Mouse (Mus musculus) heart, adult 9 months (tissue): ENCODE measurements around the gene Sox11.
A peak's percentile ranks its signal among the peaks of the same experiment; 100 is the strongest.

ENCODE experiments used
- DNase-seq, 2 experiments: peaks; one replicate each; pipeline ENCODE4 v3.0.0; 2022; ENCODE audit warnings: low spot score in 2 of 2

Sox11 gene

GRCm38 (mm10) chr12:27336801-27337200 is 5.6 kb downstream of the Sox11 start:
- DNase-seq: no peak

GRCm38 (mm10) chr12:27336336-27336735 is 6.0 kb downstream of the Sox11 start:
- DNase-seq: no peak

- DNase-seq: no peak
These were observed 6.9 kb downstream of the Sox11 start for GRCm38 (mm10) chr12:27335356-27336055.

GRCm38 (mm10) chr12:27333590-27333989 is 8.8 kb downstream of the Sox11 start:
- DNase-seq: no peak

- no peak for DNase-seq
These were observed 19.0 kb downstream of the Sox11 start for GRCm38 (mm10) chr12:27323423-27323822.

- DNase-seq: no peak
These were observed 21.7 kb downstream of the Sox11 start for GRCm38 (mm10) chr12:27320705-27321104.

GRCm38 (mm10) chr12:27312985-27313384 is 29.4 kb downstream of the Sox11 start:
- peak in 1 of 2 experiments; percentile 11 for DNase-seq

GRCm38 (mm10) chr12:27311854-27312466 is 30.4 kb downstream of the Sox11 start:
- no peak for DNase-seq

- DNase-seq: no peak
These were observed 31.0 kb downstream of the Sox11 start for GRCm38 (mm10) chr12:27311316-27311832.

- DNase-seq: no peak
These were observed 31.7 kb downstream of the Sox11 start for GRCm38 (mm10) chr12:27310703-27311102.

GRCm38 (mm10) chr12:27309969-27310368 is 32.4 kb downstream of the Sox11 start:
- no peak for DNase-seq

- no peak for DNase-seq
These were observed 37.5 kb downstream of the Sox11 start for GRCm38 (mm10) chr12:27304713-27305437.

GRCm38 (mm10) chr12:27303190-27303589 is 39.2 kb downstream of the Sox11 start:
- no peak for DNase-seq

GRCm38 (mm10) chr12:27298721-27299120 is 43.7 kb downstream of the Sox11 start:
- DNase-seq: no peak

GRCm38 (mm10) chr12:27294191-27294590 is 48.2 kb downstream of the Sox11 start:
- no peak for DNase-seq

GRCm38 (mm10) chr12:27293736-27294135 is 48.6 kb downstream of the Sox11 start:
- no peak for DNase-seq

GRCm38 (mm10) chr12:27293208-27293607 is 49.2 kb downstream of the Sox11 start:
- no peak for DNase-seq
